Mouse (Mus musculus): ENCODE data around the gene Cyba.

Gene Cyba

DNA sequence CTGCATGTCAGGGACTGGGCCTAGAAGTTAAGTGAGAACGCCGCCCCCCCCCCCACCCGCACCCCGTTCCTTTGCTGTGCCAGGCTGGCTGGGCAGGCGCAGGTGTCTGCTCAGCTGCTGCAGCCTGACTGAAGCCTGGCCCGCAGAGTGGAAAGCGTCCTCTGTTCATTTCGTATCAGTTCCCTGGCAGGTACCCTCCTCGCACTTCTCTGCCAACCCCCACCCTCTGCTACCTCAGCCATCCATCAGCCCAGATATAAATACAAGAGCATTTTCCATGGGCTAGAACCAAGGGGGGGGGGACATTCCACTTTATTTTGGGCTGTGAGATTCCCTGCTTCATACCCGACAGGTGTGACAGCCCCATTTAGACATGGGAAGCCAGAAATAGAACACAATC is 19.4 kb upstream of the Cyba start:
- DNase-seq (ENCODE audit: extremely low spot score, low spot score) = no peak

DNA sequence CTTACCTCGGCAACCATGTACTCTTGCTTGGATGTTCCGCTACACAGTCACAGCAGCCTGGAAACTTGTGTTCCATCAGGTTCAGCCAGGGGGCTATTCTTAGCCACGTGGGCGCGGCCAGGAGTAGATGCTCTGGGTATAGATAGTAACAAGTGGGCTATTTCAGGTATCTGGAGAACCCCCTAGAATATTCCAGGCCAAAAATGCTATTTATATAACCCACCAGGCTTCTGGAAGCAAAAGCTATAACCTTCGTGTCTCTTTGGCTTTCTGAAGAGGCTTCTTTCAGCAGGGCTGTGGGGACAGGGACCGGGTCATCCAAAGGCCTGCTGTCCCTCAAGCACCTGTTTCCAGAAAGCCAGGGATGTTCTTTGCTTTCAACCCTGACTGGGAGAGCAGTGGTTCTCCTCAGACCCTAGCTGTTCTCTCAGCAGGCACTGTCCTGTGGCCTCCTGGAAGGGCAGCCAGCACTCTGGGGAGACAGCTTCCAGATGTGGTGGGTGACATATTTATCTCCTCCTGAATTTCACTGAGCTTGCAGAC is 18.5 kb upstream of the Cyba start:
- DNase-seq (ENCODE audit: extremely low spot score, low spot score) = no peak

DNA sequence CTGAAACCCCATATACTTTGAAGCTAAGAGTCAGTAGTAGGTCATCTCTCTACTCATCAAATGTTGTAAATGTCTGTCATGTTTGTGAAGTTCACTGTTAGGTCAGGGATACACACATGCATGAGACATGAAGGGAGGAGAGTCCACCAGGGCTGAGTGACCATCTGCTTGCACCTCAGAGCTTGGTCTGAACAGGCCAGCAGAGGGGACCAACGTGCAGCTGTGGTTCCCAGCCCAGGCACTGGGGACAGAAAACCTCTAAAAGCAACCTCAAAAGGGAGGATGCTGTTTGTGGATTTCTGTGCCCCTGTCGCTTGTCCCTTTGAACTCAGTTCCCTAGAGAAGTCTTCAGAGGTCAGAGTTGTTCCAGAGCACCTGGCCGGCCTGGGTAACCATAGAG is 12.5 kb upstream of the Cyba start:
- no peak for DNase-seq (ENCODE audit: extremely low spot score, low spot score)

DNA sequence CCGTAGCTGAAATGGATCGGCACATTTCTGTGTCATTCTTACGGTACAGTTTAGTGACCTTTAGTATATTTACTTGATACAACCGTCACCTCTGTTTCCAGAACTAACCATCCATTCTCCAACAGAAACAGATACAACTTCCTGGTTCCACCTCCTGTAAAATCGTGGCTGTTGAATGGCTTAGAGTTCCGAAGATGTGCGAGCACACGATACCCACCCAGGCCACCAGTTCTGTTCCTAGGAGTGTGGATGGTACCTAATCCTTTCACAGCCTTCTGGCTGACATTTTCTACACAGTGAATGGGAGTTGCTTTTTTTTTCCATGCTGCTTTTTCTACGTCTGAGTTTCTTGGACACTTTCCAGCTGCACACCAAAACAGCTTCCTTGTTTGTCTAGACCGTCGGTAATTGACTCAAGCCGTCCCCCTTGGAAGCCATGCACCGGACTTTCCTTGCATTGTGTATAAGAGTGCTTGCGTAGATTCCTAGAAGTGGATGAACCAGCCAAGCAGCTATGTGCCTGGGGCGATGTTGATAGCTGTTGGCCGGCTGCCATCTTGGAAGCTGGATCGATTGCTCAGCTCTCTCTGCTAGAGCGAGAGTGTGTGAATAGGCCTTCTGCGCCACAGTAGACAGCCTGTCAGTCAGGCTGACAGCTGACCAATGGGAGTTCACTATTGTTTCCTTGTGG is 11.5 kb upstream of the Cyba start:
- DNase-seq (ENCODE audit: extremely low spot score, low spot score) = peak; percentile 36

DNA sequence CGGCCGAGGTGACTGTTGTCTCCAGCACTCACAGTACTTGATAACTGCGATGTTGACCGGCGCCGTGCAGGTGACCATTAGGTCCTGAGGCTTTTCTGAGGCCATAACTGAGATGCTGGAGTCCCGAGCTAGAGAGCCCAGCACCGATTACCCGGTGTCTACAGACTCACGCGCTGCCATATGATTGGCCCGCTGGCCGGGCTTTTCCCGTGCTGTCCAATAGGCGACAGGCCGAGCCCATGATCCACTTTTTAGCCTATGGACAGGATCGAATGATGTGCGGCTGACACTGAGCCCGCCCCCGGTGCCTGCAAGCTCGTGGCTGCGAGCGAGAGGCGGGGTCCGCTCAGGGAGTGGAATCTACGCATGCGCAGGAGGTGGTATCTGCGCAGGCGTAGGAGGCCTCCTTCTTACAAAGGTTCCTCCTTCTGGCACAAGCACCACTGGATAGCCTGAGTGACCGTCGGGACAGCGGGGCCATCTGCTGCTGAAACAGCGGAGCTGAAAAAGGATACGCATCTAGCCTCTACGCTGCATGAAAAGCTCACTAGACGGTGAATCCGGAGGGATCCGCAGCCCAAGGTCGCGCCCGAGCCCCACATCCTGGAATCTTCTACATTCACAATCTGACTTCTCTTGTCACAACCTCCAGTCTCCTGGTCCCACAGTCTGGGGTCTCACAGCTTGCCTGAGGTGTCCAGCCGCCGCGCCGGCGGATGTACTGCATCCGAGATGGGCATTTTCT is 10.7 kb upstream of the Cyba start, which contains the start of gene Mvd:
Gene Mvd (minus strand): TSS at position 161 of the 745 bp plus-strand sequence.
- DNase-seq (ENCODE audit: extremely low spot score, low spot score) = peak; percentile 98

DNA sequence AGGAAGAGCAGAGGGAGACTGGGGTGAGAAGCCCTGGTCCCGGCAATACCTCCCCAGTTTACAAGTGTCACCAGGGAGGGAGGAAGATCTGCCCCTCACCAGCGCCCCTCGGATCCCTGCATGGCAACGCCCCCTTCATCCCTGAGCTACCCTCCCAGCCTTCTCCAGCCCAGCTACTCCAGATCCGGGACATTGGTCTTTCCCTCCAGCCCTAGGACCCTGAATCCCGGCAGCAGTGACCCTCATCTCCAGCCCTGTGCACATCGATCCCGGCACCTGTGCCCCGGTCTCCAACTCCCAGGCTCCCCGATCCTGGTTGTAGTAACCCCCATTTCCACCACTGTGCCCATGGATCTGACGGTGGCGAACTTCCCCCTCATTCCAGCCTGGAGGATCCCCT is 10.1 kb upstream of the Cyba start:
- DNase-seq (ENCODE audit: extremely low spot score, low spot score) = no peak

DNA sequence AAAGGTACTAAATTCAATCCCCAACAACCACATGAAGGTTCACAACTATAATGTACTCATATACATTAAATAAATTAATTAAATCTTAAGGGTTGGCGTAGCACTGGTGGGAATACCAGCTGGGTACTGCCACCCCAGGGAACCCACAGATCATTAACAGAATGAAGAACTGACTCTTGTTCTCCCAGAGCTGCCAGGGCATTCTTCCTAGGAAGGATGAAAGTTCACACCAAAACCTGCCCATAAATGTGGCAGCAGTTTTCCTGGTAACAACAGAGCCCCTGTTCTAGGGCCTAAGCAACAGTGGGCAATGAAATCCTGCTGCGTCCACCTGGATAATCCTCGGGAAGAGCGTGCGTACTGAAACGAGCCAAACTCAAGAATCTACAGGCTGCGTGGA is 9.6 kb upstream of the Cyba start:
- no peak for DNase-seq (ENCODE audit: extremely low spot score, low spot score)

DNA sequence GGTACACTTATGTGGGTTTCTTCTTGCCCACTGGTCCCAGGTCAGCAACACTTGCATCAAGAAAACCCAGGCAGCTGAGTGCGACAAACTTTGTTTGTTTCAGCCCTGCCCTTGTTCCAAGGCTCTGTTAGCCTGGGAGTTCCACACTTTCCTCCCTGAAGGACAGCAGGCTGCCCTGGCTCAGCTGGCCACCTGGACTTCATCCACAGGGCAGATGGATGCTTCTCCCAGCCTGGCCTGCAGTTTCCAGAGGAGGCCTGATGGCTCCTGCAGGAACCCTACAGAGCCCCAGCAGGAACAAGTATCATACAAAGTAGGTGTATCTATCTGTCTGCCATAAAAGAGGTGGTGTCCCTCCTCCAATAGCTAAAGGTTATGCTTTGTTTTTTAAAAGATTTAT is 8.6 kb upstream of the Cyba start:
- no peak for DNase-seq (ENCODE audit: extremely low spot score, low spot score)

DNA sequence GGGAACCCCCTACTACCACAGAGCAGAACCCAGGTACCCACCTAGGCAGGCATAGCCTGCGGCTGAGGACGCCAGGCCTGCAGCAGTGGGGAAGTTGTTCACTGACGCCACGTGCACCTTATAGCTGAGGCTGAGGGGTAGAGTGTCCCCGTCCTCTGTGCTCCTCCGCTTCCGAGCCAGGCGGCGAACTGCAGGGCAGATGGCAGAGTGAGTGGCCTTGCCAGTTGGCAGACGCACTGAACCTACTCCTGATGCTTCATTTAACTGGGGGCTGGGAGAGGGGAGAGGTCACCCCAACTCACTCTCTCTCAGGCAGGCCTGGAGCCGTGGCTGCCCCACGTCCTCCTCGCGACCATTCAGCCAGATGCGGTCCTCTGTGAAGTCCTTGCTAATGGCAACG is 6.6 kb upstream of the Cyba start:
- no peak for DNase-seq (ENCODE audit: extremely low spot score, low spot score)

DNA sequence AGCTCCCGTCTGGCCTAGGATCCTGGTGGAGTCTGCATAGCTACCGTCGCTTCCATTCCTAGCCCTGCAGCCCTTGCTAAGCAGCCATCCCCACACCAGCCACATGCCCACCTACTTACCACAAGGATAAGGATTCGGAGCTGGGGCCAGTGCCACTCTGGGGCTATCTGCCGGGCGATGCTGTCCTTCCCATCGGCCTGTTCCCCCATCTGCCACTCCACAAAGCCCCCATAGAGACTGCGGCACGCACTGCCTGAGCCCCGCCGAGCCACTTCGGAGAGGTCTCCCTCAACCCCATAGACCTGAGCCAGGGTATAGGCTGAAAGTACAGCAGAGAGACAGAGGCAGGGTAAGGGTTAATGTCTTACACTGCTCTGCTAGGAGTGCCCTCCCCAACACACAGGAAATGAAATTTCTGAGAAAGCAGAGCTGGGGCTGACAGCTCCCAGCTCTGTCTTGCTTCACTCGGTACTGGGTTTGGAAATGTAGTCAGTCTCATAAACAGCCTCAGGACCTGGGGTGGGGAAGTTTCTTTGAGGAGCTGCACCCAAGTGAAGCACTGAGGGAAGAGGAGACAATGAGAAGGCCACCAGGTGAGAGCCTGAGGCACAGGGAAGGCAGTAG is 5.1 kb upstream of the Cyba start:
- no peak for DNase-seq (ENCODE audit: extremely low spot score, low spot score)

DNA sequence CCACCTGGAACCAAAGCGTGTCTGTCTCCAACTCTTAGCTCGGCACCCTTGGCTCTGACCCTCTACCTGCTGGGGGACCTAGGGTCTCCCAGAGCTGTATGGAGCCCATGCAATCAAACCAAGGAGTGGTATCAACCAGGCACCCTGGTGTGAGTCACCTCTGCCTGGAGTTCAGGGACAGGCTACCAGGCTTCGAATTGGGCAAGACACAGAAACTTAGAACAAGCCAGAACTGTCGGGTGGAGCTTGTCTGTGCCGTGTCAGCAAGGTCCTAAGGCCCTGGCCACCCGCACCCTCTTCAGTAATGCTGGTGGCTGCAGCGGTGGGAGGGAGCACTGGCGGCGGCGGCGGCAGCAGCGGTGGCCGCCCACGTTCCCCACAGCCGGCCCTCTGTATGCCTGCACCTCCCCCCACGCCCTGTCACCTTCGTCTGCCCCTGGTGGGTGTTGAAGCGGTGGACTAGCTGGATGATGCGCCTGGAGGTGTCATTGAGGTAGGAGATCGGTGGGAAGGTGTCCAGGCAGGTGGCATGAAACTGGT is 3.9 kb upstream of the Cyba start:
- no peak for DNase-seq (ENCODE audit: extremely low spot score, low spot score)

DNA sequence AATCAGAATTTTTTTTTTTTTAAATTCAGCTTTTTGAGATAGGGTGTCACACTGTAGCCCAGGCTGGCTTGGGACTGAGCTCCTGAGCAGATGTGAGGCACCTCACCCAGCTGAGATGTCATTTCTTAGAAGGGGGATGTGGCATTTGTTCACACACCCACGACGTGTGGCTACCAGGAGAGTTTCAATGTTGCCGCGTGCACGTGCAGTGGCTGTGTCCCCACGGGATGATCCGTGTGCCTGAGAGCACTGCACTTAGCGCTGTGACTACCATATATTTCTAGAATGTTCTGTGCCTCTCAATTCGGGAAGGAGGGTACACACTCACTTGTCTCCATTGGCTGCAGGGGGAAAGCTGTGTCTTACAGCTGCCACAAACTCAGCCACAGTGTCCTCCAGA is 3.4 kb upstream of the Cyba start:
- DNase-seq (ENCODE audit: extremely low spot score, low spot score) = no peak

DNA sequence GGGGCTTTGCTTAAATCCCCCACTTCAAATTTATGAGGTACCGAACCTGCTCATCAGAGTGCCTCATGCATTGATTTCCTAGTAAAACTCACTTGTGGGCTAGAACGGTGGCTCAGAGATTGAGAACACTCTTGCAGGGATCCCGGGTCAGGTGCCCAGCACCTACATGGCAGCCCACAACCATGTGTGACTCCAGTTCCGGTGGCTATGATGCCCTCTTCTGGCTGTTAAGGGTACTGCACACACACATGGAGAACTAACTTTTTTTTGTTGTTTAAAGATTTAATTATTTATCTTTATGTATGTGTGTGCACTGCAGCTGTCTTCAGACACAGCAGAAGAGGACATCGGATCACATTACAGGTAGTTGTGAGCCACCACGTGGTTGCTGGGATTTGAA is 2.6 kb upstream of the Cyba start:
- DNase-seq (ENCODE audit: extremely low spot score, low spot score) = no peak

DNA sequence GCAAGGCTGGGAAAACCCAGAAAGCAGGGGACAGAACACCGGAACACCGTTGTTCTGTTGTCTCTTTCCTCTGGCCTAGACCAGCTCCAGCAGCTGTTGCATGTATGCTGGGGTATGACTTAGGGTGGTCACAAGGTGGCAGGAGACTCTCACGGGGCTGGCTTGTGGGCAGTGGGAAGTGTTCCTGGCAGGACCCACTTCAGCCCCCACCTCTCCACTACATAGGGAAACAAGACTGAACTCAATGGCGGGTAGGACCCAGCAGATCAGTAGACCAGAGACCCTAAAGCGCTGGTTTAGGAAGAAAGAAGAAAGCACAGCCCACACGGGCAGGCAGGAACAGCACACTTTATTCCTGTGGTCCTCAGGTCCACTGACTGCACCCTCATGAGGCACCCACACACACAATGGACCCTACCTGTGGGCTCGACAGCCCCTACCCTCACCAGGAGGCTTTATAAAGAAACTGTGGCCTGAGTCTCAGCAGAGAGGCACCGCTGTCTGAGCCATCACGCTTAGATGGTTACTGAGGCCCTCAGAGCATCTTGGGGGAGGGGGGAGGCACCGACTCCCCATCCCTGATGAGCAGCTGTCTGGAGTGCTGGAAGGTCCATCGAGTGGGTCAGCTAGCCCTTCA is 657 bp upstream of the Cyba start:
- no peak for DNase-seq (ENCODE audit: extremely low spot score, low spot score)

DNA sequence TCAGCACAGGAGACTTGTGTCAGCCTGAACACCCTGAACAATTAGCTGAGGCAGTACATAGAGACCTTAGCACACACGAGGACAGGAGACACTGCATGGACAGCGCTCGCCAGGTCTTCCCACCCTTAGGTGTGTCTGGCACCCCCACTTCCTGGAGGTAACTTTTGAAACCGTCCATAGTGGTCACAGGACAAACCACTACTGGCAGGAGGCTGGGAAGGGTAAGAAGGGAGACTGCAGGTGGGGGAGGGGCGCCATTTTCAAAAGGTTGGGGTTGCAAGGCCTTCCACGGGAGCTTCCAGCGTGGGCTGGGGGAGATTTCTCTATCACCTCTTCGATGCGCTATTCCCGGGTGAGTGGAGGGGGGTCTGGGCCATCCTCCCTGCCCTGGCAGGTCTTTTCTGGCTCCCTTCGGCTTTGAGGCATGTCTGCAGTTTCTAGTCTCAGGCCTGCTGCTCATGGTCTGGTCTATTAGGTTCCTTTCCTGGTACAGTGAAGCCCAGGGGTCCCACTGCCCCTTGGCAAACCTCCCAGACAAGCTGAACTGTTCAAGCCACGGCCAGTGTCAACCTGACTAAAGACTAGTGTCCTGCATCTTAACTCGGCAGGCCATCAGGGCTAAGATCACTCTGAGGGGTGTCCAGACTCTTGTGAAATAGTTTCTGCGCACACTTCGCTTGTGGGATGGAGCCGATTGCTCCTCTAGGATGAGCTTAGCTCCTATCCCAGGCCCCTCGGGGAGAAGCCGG is 862 bp downstream of the Cyba start:
- no peak for DNase-seq (ENCODE audit: extremely low spot score, low spot score)

DNA sequence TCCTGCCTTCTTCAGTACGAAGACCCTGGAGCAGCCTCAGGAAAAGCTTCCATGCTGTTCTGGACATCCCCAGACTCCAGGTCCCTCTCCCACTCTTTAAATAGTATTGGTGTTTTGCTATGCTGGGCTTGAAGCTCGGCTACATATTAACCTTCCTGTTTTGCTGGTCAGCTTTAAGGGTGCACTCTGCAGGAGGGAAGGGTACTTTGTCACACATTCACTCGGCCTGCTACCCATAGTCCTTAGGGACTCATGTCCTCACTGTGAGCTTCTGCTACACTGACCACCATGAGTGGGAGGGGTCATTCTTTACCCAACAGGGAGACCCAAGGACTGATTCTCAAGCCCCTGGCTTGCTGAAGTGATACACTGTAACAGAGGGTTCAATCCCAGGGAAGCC is 2.1 kb downstream of the Cyba start:
- no peak for DNase-seq (ENCODE audit: extremely low spot score, low spot score)

DNA sequence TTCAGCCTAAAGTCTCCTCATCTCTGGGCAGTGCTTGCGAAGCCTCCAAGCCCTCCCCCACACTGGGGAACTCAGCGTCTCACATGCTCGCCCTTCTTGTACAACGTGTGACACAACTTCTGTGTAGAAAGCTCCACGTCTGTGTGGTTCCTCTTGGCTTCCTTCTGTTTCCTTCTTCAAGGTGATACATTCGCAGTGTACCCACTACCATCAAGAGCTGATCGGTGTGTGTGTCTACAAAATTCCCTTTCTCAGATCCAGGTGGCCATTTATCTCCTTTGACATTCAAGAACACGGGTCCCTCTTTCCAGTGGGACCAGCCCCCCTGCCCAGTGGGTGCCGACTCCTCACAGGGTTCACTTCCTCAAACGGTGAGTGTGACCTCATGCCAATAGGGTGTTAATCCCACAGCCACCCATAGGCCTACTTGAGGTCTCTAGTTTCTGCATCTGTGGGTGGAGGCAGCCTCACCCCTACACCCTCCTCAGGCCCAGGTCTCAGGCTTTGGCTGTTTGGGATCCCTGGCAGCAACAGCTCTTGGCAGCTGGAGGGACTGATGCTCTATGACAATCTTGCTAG is 2.6 kb downstream of the Cyba start:
- no peak for DNase-seq (ENCODE audit: extremely low spot score, low spot score)

DNA sequence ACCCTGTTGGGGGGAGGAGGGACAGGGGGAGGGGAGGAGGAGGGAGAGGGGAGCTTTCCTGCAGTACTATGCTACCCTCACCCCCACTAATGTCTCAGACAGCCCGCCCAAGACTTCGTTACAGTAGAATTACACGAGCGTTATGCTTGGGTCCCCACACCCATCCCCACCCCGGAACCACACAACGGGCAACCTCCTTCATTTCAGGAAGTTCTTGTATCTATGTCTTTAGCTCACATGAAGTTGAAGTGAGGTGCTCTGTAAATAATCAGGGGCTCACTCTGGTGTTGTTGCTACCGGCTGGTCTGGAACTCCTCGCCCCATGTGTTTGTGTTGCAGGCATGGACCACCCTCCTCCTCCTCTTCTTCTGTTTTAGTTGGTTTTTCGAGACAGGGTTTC is 4.6 kb downstream of the Cyba start:
- DNase-seq (ENCODE audit: extremely low spot score, low spot score) = no peak

DNA sequence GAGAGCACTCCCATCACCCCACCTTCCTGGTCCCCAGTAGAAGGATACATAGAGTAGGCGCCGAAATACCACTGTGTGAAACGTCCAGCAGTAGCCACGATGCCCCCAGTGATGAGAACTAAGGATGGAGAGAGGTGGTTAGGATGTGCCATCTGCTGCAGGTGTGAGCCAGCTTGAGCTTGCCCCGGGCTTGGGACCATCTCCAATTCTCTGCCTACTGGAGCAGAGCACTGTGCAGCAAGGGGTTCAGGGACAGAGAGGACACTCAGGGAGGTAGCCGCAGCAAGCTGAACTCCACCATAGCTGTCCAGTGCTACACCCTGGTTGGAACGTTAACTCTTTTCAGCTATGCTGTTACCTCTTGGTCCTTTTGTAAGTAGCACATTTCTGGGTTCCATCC is 5.1 kb downstream of the Cyba start:
- DNase-seq (ENCODE audit: extremely low spot score, low spot score) = no peak

DNA sequence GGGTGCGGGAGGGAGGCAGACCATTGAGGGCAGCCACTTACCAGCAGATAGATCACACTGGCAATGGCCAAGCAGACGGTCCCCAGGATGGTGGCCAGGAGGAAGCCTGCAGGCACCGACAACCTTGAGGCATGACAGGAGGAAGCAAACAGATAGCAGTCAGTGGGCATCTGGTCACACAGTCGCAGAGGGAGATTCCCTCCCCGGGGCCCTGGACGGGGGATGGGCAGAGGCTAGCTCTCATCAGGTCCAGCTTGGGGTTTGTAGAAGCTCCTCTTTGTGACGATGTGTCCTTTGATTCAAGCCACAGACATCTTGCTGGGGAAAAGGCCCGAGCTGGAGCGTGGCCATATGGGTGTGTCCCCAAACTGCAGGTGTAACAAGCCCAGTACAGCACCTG is 6.6 kb downstream of the Cyba start:
- no peak for DNase-seq (ENCODE audit: extremely low spot score, low spot score)

DNA sequence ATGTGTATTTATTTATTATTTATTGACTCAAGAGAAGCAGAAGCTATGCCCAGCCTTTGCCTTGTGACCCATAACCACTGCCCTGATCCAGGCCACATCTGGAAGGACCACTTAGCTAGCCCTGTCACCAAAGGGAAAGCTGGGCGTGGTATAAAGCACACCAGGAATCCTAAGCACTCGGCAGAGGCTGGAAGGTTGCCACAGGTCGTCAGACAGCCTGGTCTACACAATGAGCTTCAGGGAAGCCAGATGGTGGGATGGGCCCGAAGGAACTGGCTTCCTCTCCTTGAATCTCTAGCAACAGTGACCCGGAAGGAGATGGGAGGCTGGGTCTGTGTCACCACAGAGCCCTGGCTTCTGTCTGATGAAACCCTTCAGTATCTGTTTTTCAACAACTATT is 9.1 kb downstream of the Cyba start:
- DNase-seq (ENCODE audit: extremely low spot score, low spot score) = no peak
